Mouse (Mus musculus): ENCODE results near the gene Sufu.

- no peak for TF ChIP-seq POLR2A (IDR thresholded peaks at IDR 0.05; ENCODE audit: insufficient read length, low read depth)
- no peak for TF ChIP-seq TCF3 (IDR thresholded peaks at IDR 0.05; ENCODE audit: insufficient read length, low read depth)
- TF ChIP-seq POLR2AphosphoS2 (IDR thresholded peaks at IDR 0.05; ENCODE audit: insufficient read length, low read depth), result no peak
- TF ChIP-seq MYOG (IDR thresholded peaks at IDR 0.05; ENCODE audit: control insufficient read depth in 1 of 3, insufficient read depth in 1 of 3, insufficient read length in 2 of 3, low read depth in 2 of 3), result no peak
- no peak for TF ChIP-seq CEBPB (IDR thresholded peaks at IDR 0.05; ENCODE audit: insufficient read depth, poor library complexity, severe bottlenecking)
- no peak for TF ChIP-seq MAX (IDR thresholded peaks at IDR 0.05; ENCODE audit: low read depth)
- TF ChIP-seq TCF12 (IDR thresholded peaks at IDR 0.05; ENCODE audit: insufficient read depth, poor library complexity, severe bottlenecking), result no peak
Observed at GRCm38 (mm10) chr19:46521698-46522097, 125.0 kb downstream of the Sufu start.
